Mouse (Mus musculus): ENCODE data around the gene Mfsd10.

The Mfsd10 gene

DNA sequence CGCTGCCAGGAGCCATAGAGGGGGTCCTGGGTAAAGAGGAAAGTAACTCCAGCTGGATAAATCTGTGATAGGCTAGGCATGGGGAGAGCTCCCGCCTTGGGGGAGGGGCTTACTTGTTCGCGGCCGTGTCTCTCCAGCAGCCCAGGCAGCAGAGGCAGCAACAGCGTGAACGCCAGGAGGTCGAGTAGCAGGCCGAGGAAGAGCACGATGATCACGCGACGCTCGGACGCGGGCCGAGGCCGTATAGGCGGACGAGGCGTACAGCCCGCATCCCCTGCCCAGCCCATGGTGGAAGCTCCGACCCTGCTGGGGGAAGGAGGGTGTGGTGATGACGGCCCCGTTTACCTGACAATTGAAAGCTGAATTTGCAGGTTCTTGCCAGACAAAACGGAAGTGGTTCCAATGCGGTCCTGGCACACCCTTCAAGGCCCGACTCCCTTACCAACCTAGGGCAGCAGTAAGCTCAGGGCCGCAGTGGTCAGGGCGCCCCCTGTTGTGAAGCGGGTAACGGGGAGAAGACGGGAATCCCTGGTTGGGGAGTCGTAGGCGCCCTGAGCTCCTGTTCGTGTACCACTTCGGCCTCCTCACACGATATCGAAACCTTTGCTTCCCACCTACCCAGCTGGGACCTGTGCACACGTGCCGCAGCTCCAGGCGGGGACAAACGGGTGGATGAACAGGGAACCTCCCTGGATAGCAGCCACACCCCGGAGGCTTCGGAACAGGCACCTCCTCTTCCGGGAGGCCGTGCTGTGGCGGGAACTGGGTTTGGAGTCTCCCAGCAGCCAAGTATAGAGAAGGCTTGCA, at the start of gene Mfsd10:
TSS of gene Mfsd10 (minus strand) at position 732 of the 807 bp plus-strand sequence.
- peak; percentile 84 for DNase-seq (ENCODE audit: low read depth, low spot score)

DNA sequence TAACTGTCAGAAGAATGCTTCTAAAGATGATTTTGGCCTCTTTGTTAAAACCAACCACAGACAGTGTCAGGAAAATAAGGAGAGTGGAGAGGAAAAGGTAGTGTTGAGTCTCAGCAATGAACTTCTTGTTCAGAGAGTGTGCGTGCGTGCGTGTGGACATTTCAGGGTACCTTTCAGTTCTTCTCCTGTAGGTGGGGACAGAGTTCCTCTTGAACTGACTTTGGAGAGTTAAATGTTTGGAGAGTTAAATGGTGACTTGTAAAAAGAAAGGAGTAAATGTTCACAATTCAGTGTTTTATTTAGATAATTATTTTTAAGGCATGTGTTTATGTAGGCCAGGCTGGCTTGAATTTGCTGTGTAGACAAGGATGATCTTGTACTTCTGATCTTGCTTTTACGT, 33.3 kb upstream of the Mfsd10 start:
- no peak for DNase-seq (ENCODE audit: low read depth, low spot score)

DNA sequence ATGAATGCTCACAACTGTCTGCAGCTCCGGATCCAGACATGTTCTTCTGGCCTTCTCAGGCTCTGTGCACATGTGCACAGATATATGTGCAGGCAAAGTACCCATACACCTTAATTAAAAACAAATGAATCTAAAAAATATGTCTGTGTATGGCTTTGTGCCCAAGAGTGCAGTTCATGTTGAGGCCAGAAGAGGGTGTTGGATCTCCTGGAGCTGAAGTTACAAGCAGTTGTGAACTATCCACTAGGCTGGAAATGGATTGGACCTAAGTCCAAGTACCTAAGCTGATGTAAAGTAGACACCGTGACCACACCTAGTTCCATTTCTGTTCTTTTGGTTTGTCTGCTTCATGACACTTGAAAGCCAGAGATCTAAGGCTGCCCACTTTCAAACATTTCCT, 32.5 kb upstream of the Mfsd10 start:
- DNase-seq (ENCODE audit: low read depth, low spot score), result no peak

DNA sequence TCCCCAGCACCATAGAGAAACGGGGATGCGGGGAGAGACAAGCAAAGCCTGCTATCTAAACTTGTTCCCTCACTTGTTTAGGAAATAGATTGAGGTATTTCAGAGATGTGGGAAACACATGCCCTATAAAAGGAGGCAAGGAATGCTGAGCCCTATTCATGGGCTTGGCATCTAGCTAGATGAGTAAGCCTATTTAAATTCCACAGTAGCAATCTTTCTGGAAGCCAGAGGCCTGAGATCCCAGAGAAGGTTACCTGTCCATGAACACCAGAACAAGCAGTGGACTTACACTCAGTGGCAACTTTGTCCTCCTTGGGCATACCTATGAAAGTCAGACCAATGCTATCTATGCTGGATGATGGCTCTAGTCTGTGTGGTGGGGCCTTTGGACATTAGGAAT, 26.2 kb upstream of the Mfsd10 start:
- no peak for DNase-seq (ENCODE audit: low read depth, low spot score)

DNA sequence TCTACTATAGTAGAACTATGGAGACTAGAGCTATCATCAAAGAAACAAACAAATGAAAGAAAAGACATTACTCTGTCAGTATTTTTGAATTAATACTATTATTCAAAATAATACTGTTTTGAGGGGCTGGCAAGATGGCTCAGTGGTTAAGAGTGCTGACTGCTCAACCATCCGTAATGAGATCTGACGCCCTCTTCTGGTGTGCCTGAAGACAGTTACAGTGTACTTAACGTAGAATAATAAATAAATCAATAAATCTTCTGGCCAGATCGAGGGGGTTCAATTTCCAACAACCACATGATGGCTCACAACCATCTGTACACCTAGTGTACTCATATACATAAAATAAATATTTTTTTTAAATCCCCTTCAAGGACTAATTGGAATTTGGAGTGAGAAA, 24.9 kb upstream of the Mfsd10 start:
- no peak for DNase-seq (ENCODE audit: low read depth, low spot score)

DNA sequence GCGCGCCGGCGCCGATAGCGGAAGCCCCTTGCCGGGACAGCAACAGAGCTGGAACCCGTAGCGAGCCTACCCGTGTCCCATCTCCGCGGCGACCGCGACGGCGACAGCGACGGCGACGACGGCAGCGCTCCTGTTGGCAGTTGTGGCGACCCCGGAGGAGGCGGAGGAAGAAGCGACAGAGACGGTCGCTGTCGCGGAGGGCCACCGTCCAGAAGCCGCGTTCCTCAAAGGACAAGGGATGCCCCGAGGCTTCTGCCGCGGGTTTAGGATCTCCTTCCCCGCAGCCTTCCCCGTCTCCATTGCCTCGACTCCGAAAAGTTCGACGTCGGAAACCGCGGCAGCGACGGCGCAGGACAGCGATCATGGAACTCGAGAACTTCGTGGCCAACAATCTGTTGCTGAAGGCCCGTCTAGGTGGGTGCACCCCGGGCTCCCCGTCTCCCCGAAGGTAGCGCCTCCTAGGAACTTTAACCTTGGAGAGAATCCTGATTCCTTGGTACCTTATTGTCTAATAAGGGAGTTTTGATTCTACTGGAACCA, 23.6 kb upstream of the Mfsd10 start:
- DNase-seq (ENCODE audit: low read depth, low spot score), result no peak

DNA sequence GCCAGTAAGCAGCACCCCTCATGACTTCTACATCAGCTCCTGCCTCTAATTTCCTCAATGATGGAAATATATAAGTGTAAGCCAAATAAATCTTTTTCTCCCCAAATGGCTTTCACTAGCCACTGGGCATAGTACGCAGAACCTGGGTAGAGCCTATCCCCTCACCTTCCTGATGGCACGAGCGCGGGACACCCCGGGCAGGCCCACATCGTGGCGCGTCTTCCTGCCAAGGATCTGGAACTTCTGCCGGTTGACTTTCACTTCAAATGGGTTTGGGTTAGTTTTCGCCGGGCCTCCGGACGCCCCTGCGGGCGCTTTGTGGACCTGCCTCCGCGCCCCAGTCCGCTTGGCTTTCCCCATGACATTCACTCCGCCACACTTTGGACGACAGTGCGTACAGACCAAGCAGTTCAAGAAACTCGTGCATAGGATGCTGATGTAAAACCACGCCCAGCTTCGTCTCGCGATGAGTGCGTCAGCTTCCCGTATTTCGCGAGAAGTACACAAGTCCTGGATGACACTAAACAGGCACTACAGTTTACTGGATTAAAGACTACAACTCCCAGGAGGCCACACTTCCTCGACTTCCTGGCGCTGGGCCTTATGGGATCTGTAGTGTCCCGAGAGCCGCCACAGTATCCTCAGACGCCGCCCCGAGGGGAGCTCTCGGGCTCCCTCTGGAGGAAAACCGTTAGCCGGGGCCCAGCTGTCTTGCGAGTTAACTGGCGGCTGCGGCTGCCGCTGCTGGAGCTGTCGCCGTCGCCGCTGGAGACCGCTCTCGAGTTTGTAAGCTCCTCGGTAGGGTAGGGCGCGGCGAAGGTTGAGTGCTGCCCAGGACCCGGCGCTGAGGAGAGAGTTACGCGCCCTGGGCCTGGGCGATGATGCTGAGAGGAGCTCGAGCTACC, 22.9 kb upstream of the Mfsd10 start, which contains the start of the genes Nop14 and Grk4:
TSS of gene Nop14 (minus strand) at position 463 of the 905 bp plus-strand sequence.
TSS of gene Grk4 (plus strand) at position 694 of the 905 bp plus-strand sequence.
- peak; percentile 100 for DNase-seq (ENCODE audit: low read depth, low spot score)

DNA sequence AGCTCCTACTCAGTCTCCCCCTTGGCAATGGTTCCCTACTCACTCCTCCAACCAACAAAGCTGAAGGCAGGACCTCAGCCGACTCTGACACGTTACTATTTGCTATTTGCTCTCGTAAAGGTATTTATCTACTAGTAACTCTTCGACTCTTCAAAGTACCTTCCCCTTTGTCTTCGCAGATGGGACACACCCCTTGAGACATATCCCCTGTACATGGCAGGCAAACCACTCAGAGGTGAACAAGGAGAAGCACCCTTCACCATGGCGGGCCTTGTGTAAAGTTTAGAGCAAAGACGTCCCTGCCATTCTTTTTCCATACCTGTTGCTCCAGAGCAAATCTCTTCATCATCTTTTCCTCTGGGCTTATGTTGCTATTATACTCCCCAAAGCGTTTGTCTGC, 20.5 kb upstream of the Mfsd10 start:
- no peak for DNase-seq (ENCODE audit: low read depth, low spot score)

DNA sequence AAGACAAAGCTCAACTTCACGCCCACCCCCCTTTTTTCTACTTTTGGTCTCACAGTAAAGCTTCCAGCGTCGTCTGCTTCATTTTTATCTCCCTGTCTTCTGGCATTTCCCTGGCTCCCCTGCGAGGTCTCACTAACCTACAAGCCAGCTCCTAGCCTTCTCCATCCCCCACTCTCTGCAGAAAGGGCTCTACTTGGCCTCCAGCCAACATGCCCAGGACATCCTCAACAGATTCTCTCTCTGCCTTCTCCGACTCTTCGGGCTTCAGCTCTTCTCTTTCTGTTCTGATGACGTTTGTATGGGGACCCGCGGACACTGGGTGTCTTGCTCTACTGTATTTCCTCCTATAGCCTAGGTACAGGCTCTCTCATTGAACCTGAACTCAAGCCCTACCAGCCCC, 17.9 kb upstream of the Mfsd10 start:
- no peak for DNase-seq (ENCODE audit: low read depth, low spot score)

DNA sequence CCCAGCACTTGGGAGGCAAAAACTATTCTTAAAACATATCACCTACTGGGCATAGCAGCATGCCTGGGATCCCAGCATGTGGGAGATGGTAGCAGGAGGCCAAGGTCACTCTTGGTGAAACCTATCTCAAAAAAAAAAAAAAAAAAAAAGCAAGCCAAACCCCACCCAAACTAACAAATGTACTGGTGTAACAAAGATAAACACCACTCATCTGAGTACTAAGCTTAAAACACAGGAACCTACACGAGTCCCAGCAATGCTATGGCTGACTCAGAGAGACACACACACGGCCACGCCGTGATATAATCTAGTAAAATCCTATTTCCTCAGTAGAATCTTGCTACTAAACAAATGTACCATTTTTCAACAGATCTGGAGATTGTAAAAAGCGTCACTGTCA, 15.9 kb upstream of the Mfsd10 start:
- no peak for DNase-seq (ENCODE audit: low read depth, low spot score)

DNA sequence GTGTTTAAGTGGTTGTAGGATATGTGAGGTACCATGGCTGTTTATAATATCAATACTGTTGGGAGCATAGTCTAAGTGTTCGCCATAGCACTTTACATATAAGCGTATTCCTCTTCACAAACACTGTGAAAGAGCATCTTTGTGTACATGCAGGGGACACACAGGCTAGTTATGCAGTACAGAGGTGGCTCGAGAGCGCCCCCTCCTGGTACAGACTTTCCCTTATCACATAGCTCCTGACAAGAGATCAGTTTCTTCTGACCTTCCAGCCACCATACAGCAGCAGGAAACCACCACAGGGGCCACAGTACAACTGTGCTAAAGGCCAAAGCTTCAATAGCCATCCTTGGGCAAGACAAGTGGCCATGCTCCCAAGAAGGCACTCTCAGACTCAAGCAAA, 10.6 kb upstream of the Mfsd10 start:
- peak; percentile 72 for DNase-seq (ENCODE audit: low read depth, low spot score)

DNA sequence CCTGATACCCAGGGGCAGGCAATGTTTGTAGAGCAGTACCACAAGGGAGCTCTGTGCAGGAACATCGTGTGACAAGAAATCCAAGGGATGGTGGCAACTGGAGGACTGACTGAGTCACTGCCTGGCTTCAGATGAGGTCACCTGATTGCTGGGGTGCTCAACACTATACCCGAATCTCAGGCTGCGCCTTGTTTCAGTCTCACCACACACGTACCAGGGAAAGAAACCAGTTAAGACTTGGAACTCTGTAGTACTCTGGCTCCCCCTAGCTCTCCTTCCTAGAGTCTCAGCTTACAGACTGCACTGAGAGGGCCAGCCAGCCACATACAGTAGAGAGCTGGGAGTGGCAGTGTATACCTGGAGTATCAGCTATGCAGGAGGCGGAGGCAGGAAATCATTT, 5.9 kb upstream of the Mfsd10 start:
- peak; percentile 72 for DNase-seq (ENCODE audit: low read depth, low spot score)

DNA sequence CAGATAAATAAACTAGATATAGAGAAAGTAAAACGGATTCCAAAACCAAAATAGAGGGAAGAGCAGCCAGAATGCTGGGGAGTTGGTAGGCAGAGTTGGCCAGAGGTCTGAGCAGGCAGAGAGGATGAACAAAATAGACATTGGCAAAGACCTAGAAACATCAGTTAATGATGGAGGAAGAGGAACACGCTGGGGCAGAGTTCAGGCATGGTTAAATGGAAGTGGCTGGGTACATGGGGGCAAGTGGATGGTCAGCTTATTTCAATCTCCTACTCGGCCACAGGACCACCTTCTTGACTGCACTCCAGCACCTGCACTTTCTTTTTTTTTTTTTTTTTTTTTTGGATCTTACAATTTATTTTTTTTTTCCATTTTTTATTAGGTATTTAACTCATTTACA, 5.0 kb upstream of the Mfsd10 start:
- DNase-seq (ENCODE audit: low read depth, low spot score), result no peak

DNA sequence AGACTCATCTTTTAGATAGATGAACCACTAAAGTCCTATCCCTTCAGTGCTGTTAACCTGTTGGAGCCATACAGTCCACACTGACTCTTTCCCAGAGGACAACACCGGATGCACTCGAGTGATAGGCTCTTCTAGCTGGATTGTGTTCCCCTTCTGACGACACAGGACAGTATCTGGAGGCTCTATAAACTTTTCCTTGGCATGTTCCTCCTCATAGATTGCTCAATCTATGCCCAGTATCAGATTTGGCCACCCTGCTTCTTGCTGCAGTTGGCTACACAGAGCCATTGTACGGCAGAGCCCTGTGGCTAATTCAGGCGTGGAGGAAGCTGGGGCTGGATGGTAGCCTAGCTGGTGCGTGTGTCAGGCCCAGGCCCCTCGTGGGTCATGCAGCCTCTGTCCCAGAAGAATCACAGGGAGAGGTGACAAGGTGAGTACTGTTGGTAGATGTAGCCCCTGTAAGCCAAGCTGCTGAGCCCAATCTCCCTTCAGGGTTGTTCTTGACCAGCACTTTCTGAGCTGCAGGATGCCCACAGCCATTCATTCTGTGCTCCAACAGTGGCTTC, 662 bp upstream of the Mfsd10 start:
- DNase-seq (ENCODE audit: low read depth, low spot score), result no peak

DNA sequence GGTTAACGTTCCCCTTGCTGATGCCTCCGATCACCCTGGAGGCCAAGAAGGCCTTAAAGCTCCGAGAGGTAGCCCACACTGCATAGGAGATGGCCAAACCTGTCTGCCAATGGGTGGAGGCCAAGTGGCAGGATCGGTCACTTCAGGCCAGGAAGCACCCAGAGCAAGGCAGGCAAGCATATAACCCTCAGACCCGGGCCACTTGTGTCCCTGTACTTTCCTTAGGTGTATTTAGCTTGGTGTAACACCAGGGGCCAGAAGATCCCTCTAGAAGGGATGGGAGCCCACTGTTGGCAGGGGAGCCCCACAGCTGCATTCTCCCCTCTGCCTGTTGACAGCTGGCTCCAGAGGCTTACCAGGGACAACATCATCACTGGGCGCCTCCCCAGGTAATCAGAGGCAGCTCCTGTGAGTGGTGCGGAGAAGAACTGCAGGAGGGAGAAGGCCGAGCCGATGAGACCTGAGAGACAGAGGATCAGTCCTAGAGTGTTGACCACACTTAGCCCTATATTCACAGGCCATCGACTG, 1.3 kb downstream of the Mfsd10 start:
- DNase-seq (ENCODE audit: low read depth, low spot score), result no peak

DNA sequence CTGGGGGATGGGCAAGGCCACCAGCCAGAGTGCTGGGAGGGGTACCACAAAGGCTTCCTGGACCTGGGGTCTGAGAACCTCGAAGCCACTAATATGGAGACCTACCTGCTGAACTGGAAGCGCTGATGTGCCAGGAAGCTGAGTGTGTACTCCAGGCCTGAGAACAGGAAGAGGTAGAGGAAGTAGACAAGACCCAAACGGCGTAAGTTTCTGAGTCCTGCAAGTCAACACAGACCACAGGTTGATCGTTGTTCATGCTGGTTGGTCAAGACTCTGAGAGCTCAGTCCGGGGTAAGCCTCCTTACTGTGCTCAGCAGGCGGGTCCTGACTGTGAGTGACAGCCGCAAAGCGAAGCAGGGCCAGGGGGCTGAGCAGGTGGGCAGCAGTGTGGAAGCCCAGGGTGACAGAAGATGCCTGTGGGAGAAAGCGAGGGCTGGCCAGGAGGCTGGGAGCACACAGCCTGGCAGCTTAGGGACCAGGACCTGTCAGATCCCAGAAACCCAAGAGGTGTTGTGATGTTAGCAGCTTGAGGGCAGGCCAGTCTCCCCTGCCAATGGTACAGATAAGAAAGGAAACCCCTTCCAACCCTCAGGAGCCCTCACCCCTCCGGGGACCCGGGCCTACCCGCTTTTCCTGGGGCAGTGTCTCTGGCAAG, 2.1 kb downstream of the Mfsd10 start:
- peak; percentile 22 for DNase-seq (ENCODE audit: low read depth, low spot score)

DNA sequence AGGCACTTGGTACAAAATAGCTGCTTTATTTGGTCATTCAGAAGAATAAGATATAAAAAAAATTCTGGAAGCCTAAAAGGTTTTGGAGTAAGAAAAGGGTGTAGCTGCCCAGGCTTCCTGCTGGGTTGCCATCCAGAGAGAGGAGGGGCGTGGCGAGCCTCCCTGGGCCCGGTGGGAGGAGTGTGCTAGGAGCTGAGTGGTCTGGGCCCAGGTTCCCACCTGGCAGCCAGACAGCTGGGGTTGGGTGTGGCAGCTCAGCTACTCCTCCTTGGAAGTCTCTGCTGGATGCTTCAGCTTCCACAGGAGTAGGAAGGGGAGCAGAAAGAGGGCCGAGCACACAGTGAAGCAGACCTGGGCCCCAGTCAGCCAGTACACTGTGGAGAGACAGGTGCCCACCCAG, 3.4 kb downstream of the Mfsd10 start:
- DNase-seq (ENCODE audit: low read depth, low spot score), result no peak

DNA sequence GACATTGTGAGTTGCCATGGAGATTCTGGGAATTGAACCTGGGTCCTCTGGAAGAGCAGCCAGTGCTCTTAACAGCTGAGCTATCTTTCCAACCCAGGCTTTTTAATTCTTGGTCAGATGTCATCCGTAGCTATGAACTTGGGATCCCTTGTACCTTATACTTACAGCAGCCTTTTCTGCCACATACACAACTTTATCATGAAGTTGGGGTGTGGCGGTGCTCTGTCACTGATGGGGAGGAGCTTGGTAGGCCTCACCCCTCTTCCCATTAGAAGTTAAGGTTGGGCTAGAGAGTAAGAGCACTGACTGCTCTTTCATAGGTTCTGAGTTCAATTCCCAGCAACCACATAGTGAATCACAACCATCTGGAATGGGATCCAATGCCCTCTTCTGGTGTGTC, 4.0 kb downstream of the Mfsd10 start:
- DNase-seq (ENCODE audit: low read depth, low spot score), result no peak

DNA sequence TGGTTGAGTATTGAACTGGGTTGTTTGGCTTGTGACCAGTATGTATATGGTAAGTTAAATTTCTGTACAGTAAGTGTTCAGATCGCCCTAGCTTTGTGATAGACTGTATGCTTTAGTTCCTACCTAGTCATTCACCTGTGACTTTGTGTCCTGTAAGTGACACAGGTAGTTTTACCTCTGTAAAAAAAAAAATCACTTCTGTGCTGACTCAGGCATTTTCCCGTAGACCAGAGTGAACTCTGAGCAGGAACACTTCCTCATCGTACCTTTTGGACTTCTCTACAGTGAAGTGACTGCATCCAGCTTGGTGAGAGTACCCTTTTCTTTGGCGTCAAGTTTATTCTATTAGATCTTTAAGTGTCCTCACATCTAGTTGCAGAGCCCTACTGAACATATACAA, 27.0 kb downstream of the Mfsd10 start:
- no peak for DNase-seq (ENCODE audit: low read depth, low spot score)

DNA sequence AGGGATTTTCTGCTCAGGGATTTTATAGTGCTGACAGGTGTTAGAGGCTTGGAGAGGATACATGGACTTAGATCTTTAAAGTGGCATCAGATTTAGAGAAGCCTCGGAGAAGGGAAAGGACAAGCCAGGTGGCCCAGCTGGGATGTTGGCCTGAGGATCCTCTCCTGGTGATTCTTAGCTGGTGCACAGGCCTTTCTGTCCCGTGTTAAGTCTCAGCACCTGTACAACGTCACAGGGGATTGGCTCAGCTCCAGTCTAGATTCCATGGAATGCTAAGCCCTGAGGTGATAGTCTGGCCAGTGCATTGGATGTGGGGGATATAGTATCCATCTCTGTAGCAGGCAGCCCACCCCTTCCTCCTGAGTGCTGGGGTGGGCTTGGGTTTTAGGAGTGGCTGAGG, 28.8 kb downstream of the Mfsd10 start:
- no peak for DNase-seq (ENCODE audit: low read depth, low spot score)

Data from CD4-positive helper T cell, adult 2 months (primary cell).